Mouse (Mus musculus): Measurements from ENCODE around the gene Phactr4. TPM values are rescaled to one million over a fixed set of nuclear protein-coding genes. Genes with fewer than 3 reads are reported as not detected.

The Phactr4 gene
- polyA plus RNA-seq, 1 experiment from 2014 or later, result 9.9 TPM

DNA sequence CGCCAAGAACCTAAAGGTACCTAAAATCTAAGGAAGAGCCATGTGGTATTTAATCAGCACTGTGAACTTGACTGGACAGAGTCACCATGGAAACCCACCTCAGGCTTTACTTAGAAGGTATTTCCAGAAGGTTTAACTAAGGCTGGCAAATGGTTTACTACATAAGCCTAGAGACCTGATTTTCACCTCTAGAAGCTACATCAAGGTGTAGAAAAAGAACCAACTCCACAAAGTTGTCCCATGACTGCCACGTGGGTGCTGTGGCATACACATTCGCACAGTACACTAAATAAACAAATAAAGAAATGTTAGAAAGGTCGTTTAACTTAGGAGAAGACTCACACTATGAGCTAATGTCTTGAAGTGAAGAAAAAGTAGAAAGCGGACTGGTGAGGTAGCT lies 17.7 kb downstream of the Phactr4 start:
- Histone ChIP-seq H3K36me3 (ENCODE audit: control insufficient read depth, insufficient read depth) (no peaks in the 10 kb centered on the region), H3K27me3 (ENCODE audit: control insufficient read depth, insufficient read depth, low read depth, low read length) (no peaks in the 10 kb centered on the region), H3K9me3 (replicated peaks; ENCODE audit: control insufficient read depth, low read length) (no peaks in the 10 kb centered on the region), H3K4me3 (ENCODE audit: low read depth, low read length) (no peak overlapping the region), H3K4me1 (ENCODE audit: control insufficient read depth, low read depth, low read length) (no peaks in the 10 kb centered on the region; the same call in 1 of the 2 replicates), H3K27ac (ENCODE audit: low read length) (no peak overlapping the region), H3K4me2 (ENCODE audit: low read depth, low read length) (no peak overlapping the region), H3K9ac (ENCODE audit: low read depth, low read length) (no peak overlapping the region)
- 73% methylated on average over 5 of the region's 5 CpGs for WGBS (ENCODE audit: insufficient replicate concordance)
- ATAC-seq (ENCODE audit: low read depth), result no peak

DNA sequence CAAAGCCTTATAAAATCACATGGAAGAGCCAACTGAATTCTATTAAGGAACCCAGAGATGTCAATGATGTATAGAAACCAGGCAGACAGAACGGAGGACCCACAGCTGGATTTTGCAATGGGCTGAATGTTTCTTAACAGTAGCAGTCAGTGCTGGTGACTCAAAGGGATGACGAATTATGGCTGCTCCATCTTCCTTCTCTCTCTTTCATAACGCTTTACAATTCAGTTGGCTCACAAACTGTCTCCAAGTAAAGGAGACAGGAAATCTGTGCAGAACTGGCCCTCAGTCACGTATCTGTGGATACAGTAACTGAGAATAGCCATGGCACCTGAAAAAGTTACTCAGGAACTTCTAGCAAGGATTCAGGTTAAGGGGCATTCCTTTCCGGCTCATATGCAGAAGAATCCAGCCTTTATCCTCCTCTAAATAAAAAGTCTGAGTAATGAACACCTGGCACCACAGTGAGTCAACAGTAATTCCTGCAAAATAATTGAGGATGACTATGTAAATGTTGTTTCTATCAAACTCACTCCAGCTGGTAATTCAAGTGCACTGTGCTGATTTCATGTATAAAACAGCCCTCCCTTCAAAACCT lies 19.1 kb downstream of the Phactr4 start:
- H3K4me1 ChIP-seq (ENCODE audit: control insufficient read depth, low read depth, low read length), result peaks cover 8% of the 10 kb centered on the region
- no peak overlapping the region for H3K9ac ChIP-seq (ENCODE audit: low read depth, low read length)
- ATAC-seq (ENCODE audit: low read depth), result no peak
- no peaks in the 10 kb centered on the region for H3K36me3 ChIP-seq (ENCODE audit: control insufficient read depth, insufficient read depth)
- H3K4me3 ChIP-seq (ENCODE audit: low read depth, low read length), result no peak overlapping the region
- no peaks in the 10 kb centered on the region for H3K27me3 ChIP-seq (ENCODE audit: control insufficient read depth, insufficient read depth, low read depth, low read length)
- 61% methylated on average over 5 of the region's 5 CpGs for WGBS (ENCODE audit: insufficient replicate concordance)
- no peak overlapping the region for H3K4me2 ChIP-seq (ENCODE audit: low read depth, low read length)
- H3K9me3 ChIP-seq (replicated peaks; ENCODE audit: control insufficient read depth, low read length), result no peaks in the 10 kb centered on the region
- H3K27ac ChIP-seq (ENCODE audit: low read length), result no peak overlapping the region

DNA sequence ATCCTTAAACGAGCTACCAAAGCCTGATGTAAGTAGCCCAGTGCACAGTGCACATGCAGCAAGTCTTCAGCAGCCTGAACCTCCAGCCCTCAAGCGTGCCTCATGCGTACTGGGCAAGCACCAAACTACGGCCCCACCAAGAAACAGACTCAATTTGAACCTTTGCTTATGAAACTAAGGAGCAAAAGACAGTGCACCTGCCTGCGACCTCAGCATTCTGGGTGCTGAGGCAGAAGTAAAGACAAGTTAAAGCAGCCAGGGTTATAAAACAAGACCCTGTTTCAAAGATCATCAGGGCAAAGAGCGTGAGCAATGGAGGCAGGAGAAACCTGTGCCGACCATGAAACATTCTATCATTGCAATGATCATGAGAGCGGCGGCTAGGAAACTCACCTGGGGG lies 21.3 kb downstream of the Phactr4 start:
- ATAC-seq (ENCODE audit: low read depth), result no peak
- WGBS (ENCODE audit: insufficient replicate concordance), result 83% methylated on average over 9 of the region's 9 CpGs

DNA sequence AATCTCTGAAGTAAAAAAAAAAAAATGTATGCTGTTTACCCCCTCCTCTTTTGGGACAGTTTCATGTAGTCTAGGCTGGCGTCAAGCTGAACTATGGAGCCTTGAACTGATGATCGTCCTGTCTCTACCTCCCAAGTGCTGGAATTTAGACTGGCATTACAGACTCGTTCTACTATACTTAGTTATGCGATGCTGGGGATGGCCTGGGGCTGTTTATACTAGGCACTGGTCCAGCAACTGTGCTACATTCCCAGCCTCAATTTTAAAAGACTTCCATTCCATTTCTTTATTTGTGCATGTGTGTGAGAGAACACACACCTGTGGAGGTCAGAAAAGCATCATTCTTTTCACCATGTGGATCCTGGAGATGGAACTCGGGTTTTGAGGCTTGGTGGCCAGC lies 23.4 kb downstream of the Phactr4 start:
- 81% methylated on average over 5 of the region's 5 CpGs for WGBS (ENCODE audit: insufficient replicate concordance)

More for the DNA sequence above, 21.3 kb downstream of the Phactr4 start:
- H3K4me3 ChIP-seq (ENCODE audit: low read depth, low read length), result no peak overlapping the region
- H3K9ac ChIP-seq (ENCODE audit: low read depth, low read length), result no peak overlapping the region
- H3K4me2 ChIP-seq (ENCODE audit: low read depth, low read length), result no peak overlapping the region
- no peaks in the 10 kb centered on the region for H3K27me3 ChIP-seq (ENCODE audit: control insufficient read depth, insufficient read depth, low read depth, low read length)
- no peaks in the 10 kb centered on the region for H3K36me3 ChIP-seq (ENCODE audit: control insufficient read depth, insufficient read depth)
- H3K4me1 ChIP-seq (ENCODE audit: control insufficient read depth, low read depth, low read length), result peaks cover 25% of the 10 kb centered on the region
- H3K27ac ChIP-seq (ENCODE audit: low read length), result no peak overlapping the region
- H3K9me3 ChIP-seq (replicated peaks; ENCODE audit: control insufficient read depth, low read length), result no peaks in the 10 kb centered on the region

DNA sequence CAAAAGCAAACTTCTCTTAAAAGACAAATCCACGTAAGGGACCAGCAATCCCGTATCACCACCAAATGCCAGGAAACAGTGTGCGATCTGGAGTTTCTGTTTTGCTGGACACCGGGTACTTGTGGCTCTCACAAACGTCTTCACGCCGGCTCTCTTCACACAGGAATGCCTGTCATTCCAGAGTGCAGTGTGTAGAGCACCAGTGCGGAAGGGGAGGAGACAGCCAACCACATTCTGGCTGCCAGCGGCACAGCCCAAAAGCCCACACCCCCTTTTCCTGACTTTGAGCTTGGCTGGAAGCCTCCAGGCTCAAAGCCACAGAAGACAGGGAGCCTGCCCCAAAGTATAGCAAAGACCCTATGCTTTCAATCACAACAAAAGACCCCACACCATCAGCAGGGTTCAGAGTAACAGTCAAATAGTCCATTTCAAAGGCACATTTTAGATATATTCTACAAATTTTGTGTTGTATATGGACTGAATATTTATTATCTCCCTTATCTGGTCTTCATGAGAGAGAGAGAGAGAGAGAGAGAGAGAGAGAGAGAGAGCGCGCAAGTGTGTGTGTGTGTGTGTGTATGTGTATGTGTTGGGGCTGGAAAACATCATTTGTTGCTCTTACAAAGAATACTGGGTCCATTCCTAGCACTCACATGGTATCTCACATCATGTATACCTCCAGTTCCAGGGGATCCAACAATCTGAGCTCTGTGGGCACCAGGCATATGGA lies 24.1 kb downstream of the Phactr4 start:
- Histone ChIP-seq H3K9ac (ENCODE audit: low read depth, low read length) (peak overlapping the region; percentile 34), H3K4me2 (ENCODE audit: low read depth, low read length) (peak overlapping the region; percentile 63), H3K4me1 (ENCODE audit: control insufficient read depth, low read depth, low read length) (peaks cover 36% of the 10 kb centered on the region), H3K27me3 (ENCODE audit: control insufficient read depth, insufficient read depth, low read depth, low read length) (no peaks in the 10 kb centered on the region), H3K9me3 (replicated peaks; ENCODE audit: control insufficient read depth, low read length) (no peaks in the 10 kb centered on the region), H3K4me3 (ENCODE audit: low read depth, low read length) (peak overlapping the region; percentile 52), H3K27ac (ENCODE audit: low read length) (peak overlapping the region; percentile 41), H3K36me3 (ENCODE audit: control insufficient read depth, insufficient read depth) (no peaks in the 10 kb centered on the region)
- WGBS (ENCODE audit: insufficient replicate concordance), result 15% methylated on average over 11 of the region's 11 CpGs
- ATAC-seq (ENCODE audit: low read depth), result peak; percentile 90

More for the DNA sequence above, 23.4 kb downstream of the Phactr4 start:
- Histone ChIP-seq H3K4me2 (ENCODE audit: low read depth, low read length) (no peak overlapping the region), H3K9ac (ENCODE audit: low read depth, low read length) (no peak overlapping the region), H3K9me3 (replicated peaks; ENCODE audit: control insufficient read depth, low read length) (no peaks in the 10 kb centered on the region), H3K4me1 (ENCODE audit: control insufficient read depth, low read depth, low read length) (peaks cover 36% of the 10 kb centered on the region), H3K27ac (ENCODE audit: low read length) (no peak overlapping the region), H3K36me3 (ENCODE audit: control insufficient read depth, insufficient read depth) (no peaks in the 10 kb centered on the region), H3K27me3 (ENCODE audit: control insufficient read depth, insufficient read depth, low read depth, low read length) (no peaks in the 10 kb centered on the region), H3K4me3 (ENCODE audit: low read depth, low read length) (no peak overlapping the region)
- no peak for ATAC-seq (ENCODE audit: low read depth)

DNA sequence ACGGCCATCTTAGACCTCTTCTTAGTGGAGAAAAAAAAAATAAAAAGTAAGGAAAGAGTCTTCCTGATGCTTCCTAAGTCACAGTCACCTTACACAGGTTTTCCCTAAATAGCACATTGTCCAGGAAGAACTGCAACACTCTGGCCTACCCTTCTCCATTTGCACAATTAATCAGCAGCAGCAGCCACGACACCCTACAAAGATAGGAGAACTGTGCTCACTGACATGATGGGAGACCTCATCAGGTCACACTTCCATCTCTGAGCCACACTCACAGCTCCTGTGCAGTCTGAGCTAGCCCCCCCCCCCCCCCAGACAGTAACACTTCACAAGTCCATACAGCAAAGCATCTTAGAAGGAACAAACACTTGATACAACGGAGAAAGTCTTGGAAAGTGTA lies 25.2 kb downstream of the Phactr4 start:
- ATAC-seq (ENCODE audit: low read depth), result peak; percentile 28
- peak overlapping the region; percentile 63 for H3K4me2 ChIP-seq (ENCODE audit: low read depth, low read length)
- H3K36me3 ChIP-seq (ENCODE audit: control insufficient read depth, insufficient read depth), result peaks cover 3% of the 10 kb centered on the region; the same call in 1 of the 2 replicates
- H3K9me3 ChIP-seq (replicated peaks; ENCODE audit: control insufficient read depth, low read length), result no peaks in the 10 kb centered on the region
- H3K4me1 ChIP-seq (ENCODE audit: control insufficient read depth, low read depth, low read length), result peaks cover 36% of the 10 kb centered on the region
- H3K4me3 ChIP-seq (ENCODE audit: low read depth, low read length), result peak overlapping the region; percentile 52
- no peak overlapping the region; the same call in 1 of the 2 replicates for H3K27ac ChIP-seq (ENCODE audit: low read length)
- peak overlapping the region; percentile 34 for H3K9ac ChIP-seq (ENCODE audit: low read depth, low read length)
- WGBS (ENCODE audit: insufficient replicate concordance), result 58% methylated on average over 3 of the region's 3 CpGs
- H3K27me3 ChIP-seq (ENCODE audit: control insufficient read depth, insufficient read depth, low read depth, low read length), result no peaks in the 10 kb centered on the region

DNA sequence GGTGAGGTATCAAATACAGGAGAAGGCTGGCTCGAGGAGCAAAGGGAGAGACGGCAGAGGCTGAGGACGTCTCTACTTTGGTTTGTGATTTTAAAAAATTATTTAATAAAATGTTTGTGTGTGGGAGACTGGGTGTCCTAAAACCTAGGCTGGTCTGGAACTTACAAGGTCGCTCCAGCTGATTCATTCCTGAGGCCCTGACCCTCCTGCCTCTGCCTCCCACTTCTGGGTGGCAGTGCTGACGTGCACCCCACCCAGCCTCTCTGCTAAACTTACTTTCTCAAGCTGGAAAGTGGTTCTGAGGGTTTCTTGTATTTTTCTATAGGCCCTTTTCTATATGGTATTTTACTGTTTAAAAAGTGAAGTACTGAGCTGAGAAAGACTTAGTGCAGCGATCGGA lies 26.0 kb downstream of the Phactr4 start:
- ATAC-seq (ENCODE audit: low read depth), result no peak
- 74% methylated on average over 7 of the region's 7 CpGs for WGBS (ENCODE audit: insufficient replicate concordance)
- peaks cover 3% of the 10 kb centered on the region; the same call in 1 of the 2 replicates for H3K36me3 ChIP-seq (ENCODE audit: control insufficient read depth, insufficient read depth)
- no peak overlapping the region for H3K4me3 ChIP-seq (ENCODE audit: low read depth, low read length)
- H3K27me3 ChIP-seq (ENCODE audit: control insufficient read depth, insufficient read depth, low read depth, low read length), result no peaks in the 10 kb centered on the region
- peak overlapping the region; percentile 21 for H3K4me2 ChIP-seq (ENCODE audit: low read depth, low read length)
- no peak overlapping the region for H3K9ac ChIP-seq (ENCODE audit: low read depth, low read length)
- no peak overlapping the region for H3K27ac ChIP-seq (ENCODE audit: low read length)
- peaks cover 39% of the 10 kb centered on the region for H3K4me1 ChIP-seq (ENCODE audit: control insufficient read depth, low read depth, low read length)
- no peaks in the 10 kb centered on the region for H3K9me3 ChIP-seq (replicated peaks; ENCODE audit: control insufficient read depth, low read length)

DNA sequence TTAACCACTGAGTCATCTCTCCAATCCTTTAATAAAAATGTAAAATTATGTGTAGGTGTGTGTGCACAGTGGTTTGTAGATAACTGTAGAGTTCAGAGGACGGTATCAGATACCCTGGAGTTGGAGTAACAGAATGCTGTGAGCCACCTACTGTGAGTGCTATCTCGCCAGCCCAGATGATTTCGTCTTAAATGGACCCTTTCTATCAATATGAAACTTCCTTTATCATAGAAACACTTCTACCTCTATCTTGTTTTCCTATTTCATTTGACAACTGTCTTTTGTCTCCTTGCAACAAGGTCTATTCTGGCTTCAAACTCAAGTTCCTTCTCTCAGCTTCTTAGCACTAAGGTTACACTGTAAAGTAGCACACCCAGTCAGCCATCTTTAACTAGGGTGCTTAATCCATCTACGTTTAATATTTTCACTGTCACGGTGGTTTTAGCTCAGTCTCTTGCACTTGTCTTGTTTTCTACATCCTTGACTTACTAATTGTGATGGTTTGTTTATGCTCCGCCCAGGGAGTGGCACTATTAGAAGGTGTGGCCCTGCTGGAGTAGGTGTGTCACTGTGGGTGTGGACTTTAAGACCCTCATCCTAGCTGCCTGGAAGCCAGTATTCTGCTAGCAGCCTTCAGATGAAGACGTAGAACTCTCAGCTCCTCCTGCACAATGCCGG lies 31.1 kb downstream of the Phactr4 start:
- Histone ChIP-seq H3K9ac (ENCODE audit: low read depth, low read length) (no peak overlapping the region), H3K4me1 (ENCODE audit: control insufficient read depth, low read depth, low read length) (peaks cover 36% of the 10 kb centered on the region), H3K4me3 (ENCODE audit: low read depth, low read length) (no peak overlapping the region), H3K27ac (ENCODE audit: low read length) (peak overlapping the region; percentile 83), H3K9me3 (replicated peaks; ENCODE audit: control insufficient read depth, low read length) (no peaks in the 10 kb centered on the region), H3K4me2 (ENCODE audit: low read depth, low read length) (peak overlapping the region; percentile 6; the same call in 1 of the 2 replicates), H3K27me3 (ENCODE audit: control insufficient read depth, insufficient read depth, low read depth, low read length) (no peaks in the 10 kb centered on the region), H3K36me3 (ENCODE audit: control insufficient read depth, insufficient read depth) (peaks cover 3% of the 10 kb centered on the region)
- ATAC-seq (ENCODE audit: low read depth), result peak; percentile 93
- WGBS (ENCODE audit: insufficient replicate concordance), result 44% methylated on average over 8 of the region's 8 CpGs

DNA sequence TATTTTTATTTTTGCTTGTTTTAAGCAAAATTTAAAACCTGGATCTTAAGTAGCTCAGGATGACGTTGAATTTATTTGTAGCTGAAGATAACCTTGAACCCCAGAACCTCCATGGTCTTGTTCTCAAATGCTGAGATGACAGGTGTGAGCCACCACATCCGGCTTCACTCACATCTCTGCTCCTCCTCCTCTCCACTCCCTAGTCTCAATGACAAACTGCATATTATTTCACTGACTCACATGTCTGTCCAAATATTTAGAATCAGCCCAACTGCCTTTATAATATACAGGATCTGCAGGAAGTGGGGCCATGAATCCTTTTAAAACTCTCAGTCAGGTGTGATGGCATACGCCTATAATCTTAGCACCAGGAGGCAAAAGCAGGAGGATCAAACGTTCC lies 33.0 kb downstream of the Phactr4 start:
- Histone ChIP-seq H3K36me3 (ENCODE audit: control insufficient read depth, insufficient read depth) (peaks cover 8% of the 10 kb centered on the region), H3K9ac (ENCODE audit: low read depth, low read length) (no peak overlapping the region), H3K4me2 (ENCODE audit: low read depth, low read length) (no peak overlapping the region), H3K4me3 (ENCODE audit: low read depth, low read length) (no peak overlapping the region), H3K27ac (ENCODE audit: low read length) (no peak overlapping the region), H3K9me3 (replicated peaks; ENCODE audit: control insufficient read depth, low read length) (no peaks in the 10 kb centered on the region), H3K4me1 (ENCODE audit: control insufficient read depth, low read depth, low read length) (peaks cover 24% of the 10 kb centered on the region), H3K27me3 (ENCODE audit: control insufficient read depth, insufficient read depth, low read depth, low read length) (no peaks in the 10 kb centered on the region)
- no peak for ATAC-seq (ENCODE audit: low read depth)
- 72% methylated on average over 4 of the region's 4 CpGs for WGBS (ENCODE audit: insufficient replicate concordance)
